Mouse (Mus musculus) embryonic fibroblast, embryonic 13.5 days (primary cell): ENCODE measurements at regions not wholly inside any gene's neighbourhood (a gene's known extent, or its start where the extent isn't known, plus 50 kb on each side); places are given as distances from the start of the nearest gene placed in this dataset.

ENCODE experiments used
- H3K27ac ChIP-seq: 2 replicates; pipeline ENCODE4 v1.5.1; 2012; ENCODE audit warnings: low read length, control low read depth, inconsistent platforms; ENCODE audit not compliant: insufficient read depth
- H3K4me1 ChIP-seq: 2 replicates; pipeline ENCODE4 v1.6.1; 2011; ENCODE audit warnings: low read length; ENCODE audit not compliant: control insufficient read depth, insufficient read depth
- H3K4me3 ChIP-seq: 2 replicates; pipeline ENCODE4 v1.5.1; 2011; ENCODE audit warnings: mild to moderate bottlenecking, control low read depth, low read length; ENCODE audit not compliant: insufficient read depth
- CTCF ChIP-seq: IDR thresholded peaks from 2 replicates; pipeline ENCODE4 v1.5.1; 2011; ENCODE audit warnings: mild to moderate bottlenecking, control low read depth, low read length, moderate library complexity, borderline replicate concordance; ENCODE audit not compliant: insufficient read depth
- POLR2A ChIP-seq: IDR thresholded peaks from 2 replicates; pipeline ENCODE4 v1.6.1; 2011; ENCODE audit warnings: low read depth, mild to moderate bottlenecking, control low read depth, low read length, moderate library complexity

DNA sequence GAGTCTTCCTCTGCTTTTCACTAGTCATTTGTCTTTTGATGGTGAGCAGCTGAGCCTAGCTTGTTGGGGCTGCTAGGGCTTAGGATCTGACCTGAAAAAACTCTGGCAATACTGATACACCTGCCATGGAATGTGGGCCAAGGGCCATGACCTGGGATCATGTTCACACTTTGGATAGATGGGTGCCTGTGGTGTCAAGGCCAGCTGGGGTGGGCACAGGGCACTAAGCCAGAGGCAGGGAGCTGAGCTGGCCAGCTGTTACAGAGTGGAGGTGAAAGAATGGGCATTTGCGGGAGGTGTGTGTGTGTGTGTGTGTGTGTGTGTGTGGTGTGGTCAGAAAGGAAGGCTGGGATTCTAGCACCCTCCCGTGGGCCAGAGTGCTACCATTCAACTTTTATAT, 105.6 kb upstream of the Auts2 start:
- TF ChIP-seq CTCF (no peak), POLR2A (no peak)
- H3K27ac ChIP-seq = no peak overlapping the region

DNA sequence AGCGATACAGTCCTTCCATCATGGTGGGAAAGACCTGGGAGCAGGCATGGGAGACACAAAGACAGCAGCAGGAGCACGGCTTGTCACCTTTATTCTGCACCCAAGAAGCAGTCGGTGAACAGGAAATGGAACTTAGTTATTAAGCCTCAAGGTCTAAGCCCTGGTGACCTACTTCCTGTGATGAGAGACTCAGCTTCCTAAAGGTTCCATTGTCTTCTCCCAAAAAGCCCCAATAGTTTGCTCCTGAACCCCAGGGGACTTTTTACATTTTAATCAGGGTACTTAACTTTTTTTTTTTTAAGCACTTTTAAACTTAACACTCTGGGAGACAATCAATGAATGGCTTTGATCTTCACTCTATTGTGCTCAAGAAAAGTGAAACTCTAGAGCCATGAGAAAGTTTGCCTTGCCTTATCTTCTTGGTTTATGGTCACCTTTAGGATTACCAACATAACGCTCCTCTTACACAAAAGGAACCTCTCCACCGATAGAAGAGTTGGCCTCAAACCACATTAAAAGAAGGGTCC, 101.6 kb upstream of the Auts2 start:
- no peaks in the 10 kb centered on the region for H3K4me1 ChIP-seq

More for the DNA sequence above, 105.6 kb upstream of the Auts2 start:
- Histone ChIP-seq H3K4me3 (no peak overlapping the region), H3K4me1 (no peaks in the 10 kb centered on the region)

GRCm38 (mm10) chr5:132643270-132643669, 100.1 kb upstream of the Auts2 start:
- Histone ChIP-seq H3K4me3 (no peak overlapping the region), H3K4me1 (no peaks in the 10 kb centered on the region), H3K27ac (no peak overlapping the region)
- no peak for TF ChIP-seq CTCF

More for the DNA sequence above, 101.6 kb upstream of the Auts2 start:
- no peak overlapping the region for H3K27ac ChIP-seq
- TF ChIP-seq POLR2A (no peak), CTCF (no peak)
- no peak overlapping the region for H3K4me3 ChIP-seq

- Histone ChIP-seq H3K4me3 (no peak overlapping the region), H3K27ac (no peak overlapping the region), H3K4me1 (no peaks in the 10 kb centered on the region)
- TF ChIP-seq CTCF (no peak), POLR2A (no peak)
Observed at GRCm38 (mm10) chr5:132633198-132633884, 90.2 kb upstream of the Auts2 start.

DNA sequence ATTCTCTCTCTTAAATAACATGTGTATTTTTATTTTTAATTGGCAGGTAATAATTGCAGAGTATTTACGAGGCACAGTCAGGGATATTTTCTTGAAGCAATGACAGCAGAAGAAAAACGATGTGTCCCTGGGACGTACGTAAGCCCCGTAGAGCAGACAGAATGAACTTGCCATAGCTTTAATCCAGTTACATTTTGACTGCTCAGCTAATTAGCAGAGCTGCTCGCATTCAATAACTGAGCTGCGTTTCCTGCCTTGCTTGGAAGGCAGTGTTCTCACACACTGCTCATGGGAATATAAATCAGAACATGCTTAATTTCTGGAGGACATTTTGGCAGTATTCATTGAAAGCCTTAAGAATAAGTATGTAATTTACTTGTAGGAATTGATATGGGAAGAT, 78.6 kb upstream of the Auts2 start:
- TF ChIP-seq POLR2A = no peak
- TF ChIP-seq CTCF = no peak
- Histone ChIP-seq H3K4me1 (no peaks in the 10 kb centered on the region), H3K27ac (no peak overlapping the region), H3K4me3 (no peak overlapping the region)

GRCm38 (mm10) chr5:132617241-132617640, 74.1 kb upstream of the Auts2 start:
- no peaks in the 10 kb centered on the region for H3K4me1 ChIP-seq
- H3K4me3 ChIP-seq = no peak overlapping the region
- H3K27ac ChIP-seq = no peak overlapping the region
- TF ChIP-seq CTCF = no peak
- TF ChIP-seq POLR2A = no peak

DNA sequence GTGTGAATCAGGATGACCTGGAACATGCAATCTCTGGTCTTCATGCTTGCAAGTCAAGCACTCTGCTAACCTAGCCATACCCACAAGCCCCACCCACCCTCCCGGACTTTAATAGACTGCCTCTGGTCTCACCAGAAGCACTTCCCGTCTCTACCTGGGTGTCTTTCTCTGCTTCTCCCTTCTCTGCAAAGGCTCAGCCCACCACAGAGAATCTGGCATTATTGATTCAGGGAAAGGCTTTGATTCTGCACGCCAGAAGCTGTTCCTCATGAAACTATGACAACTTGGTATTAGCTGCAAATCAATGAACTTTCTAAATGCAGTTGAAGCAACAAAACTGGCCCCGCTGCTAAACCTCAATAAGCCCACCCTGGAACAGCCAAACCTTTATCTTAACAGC, 66.1 kb upstream of the Auts2 start:
- Histone ChIP-seq H3K4me3 (no peak overlapping the region), H3K4me1 (no peaks in the 10 kb centered on the region), H3K27ac (no peak overlapping the region)
- TF ChIP-seq POLR2A = no peak

GRCm38 (mm10) chr5:132606216-132606615, 63.1 kb upstream of the Auts2 start:
- H3K4me1 ChIP-seq = no peaks in the 10 kb centered on the region
- no peak overlapping the region for H3K27ac ChIP-seq
- H3K4me3 ChIP-seq = no peak overlapping the region
- no peak for TF ChIP-seq POLR2A
- no peak for TF ChIP-seq CTCF

GRCm38 (mm10) chr5:132594796-132595195, 51.7 kb upstream of the Auts2 start:
- TF ChIP-seq CTCF = no peak
- no peak for TF ChIP-seq POLR2A
- no peak overlapping the region for H3K4me3 ChIP-seq
- H3K27ac ChIP-seq = no peak overlapping the region
- H3K4me1 ChIP-seq = peaks cover 3% of the 10 kb centered on the region; the same call in 1 of the 2 replicates
